Mouse (Mus musculus) embryonic facial prominence, embryonic 15.5 days (tissue): Measurements from ENCODE around the gene Gm26920. TPM values are rescaled to one million over a fixed set of nuclear protein-coding genes. Genes with fewer than 3 reads are reported as not detected.

ENCODE experiments used
- ATAC-seq: fragments of 200-750 bp; cut with Nextera tagmentation; 2 replicates; pipeline ENCODE4 v1.8.0; 2017; ENCODE audit warnings: low read depth, moderate TSS enrichment; ENCODE audit not compliant: insufficient number of reproducible peaks, low FRiP score, low TSS enrichment
- H3K27ac ChIP-seq: fragments of 300-500 bp; sonication (generic); replicated peaks from 2 replicates; pipeline ENCODE4 v1.5.1; 2015; ENCODE audit warnings: mild to moderate bottlenecking, inconsistent platforms
- H3K27me3 ChIP-seq: fragments of 300-500 bp; sonication (generic); 2 replicates; pipeline ENCODE4 v1.6.1; 2015; ENCODE audit warnings: inconsistent platforms
- H3K36me3 ChIP-seq: fragments of 300-500 bp; sonication (generic); 2 replicates; pipeline ENCODE4 v1.6.1; 2015; ENCODE audit warnings: mild to moderate bottlenecking, inconsistent platforms
- H3K4me1 ChIP-seq: fragments of 300-500 bp; sonication (generic); 2 replicates; pipeline ENCODE4 v1.6.1; 2015; ENCODE audit warnings: inconsistent platforms
- H3K4me2 ChIP-seq: fragments of 300-500 bp; sonication (generic); replicated peaks from 2 replicates; pipeline ENCODE4 v1.6.1; 2015; ENCODE audit warnings: mild to moderate bottlenecking, inconsistent platforms
- H3K4me3 ChIP-seq: fragments of 300-500 bp; sonication (generic); replicated peaks from 2 replicates; pipeline ENCODE4 v1.5.1; 2015; ENCODE audit warnings: mild to moderate bottlenecking, inconsistent platforms
- H3K9ac ChIP-seq: fragments of 300-500 bp; sonication (generic); 2 replicates; pipeline ENCODE4 v1.6.1; 2015; ENCODE audit warnings: inconsistent platforms
- H3K9me3 ChIP-seq: fragments of 300-500 bp; sonication (generic); replicated peaks from 2 replicates; pipeline ENCODE4 v1.6.1; 2016; ENCODE audit warnings: inconsistent platforms
- WGBS: fragments of 180-500 bp; shearing (Covaris S2); methylation state at CpG from one replicate; pipeline ENCODE4 v1.1.7; 2015; 5-methylcytosine and 5-hydroxymethylcytosine counted together
- microRNA-seq: library from miRNA; unstranded; fragments of <30 nt; microRNA quantifications from one replicate; pipeline ENCODE4, GENCODE M21; 2016; ENCODE audit warnings: borderline number of aligned reads
- polyA plus RNA-seq: library from polyadenylated mRNA; unstranded; fragments of >200 nt; fragmentation: Nextera tagmentation; extraction: Ambion mirVana; gene quantifications from 2 replicates; pipeline ENCODE4 v1.2.1, GENCODE M21; 2015

The Gm26920 gene
- polyA plus RNA-seq, 1 experiment from 2014 or later: 0.73 TPM

DNA sequence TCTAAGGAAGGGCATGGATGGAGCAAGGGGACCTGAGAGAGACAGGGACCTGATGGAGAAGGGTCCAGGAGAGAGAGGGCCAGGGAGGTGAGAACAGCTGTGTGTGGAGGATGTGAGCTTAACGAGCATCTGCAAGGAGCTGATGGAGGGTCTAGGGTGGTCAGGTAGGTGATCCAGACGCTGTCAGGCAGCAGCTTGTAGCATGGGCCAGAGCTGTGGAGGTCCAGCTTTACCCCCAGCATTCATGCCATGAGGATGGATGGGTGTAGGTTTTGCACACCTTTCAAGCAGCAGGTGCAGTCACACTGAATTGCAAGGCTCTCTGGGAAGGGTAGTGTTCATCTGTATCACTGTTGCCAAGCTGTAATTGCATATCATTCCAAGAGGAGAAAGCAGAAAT lies 70.7 kb downstream of the Gm26920 start:
- Histone ChIP-seq H3K27me3 (no peaks in the 10 kb centered on the region), H3K9ac (no peak overlapping the region), H3K4me2 (no peak overlapping the region), H3K36me3 (peaks cover 83% of the 10 kb centered on the region), H3K4me1 (no peaks in the 10 kb centered on the region), H3K9me3 (no peaks in the 10 kb centered on the region), H3K4me3 (no peak overlapping the region), H3K27ac (no peak overlapping the region)
- WGBS: 95% methylated on average over 2 of the region's 2 CpGs
- no peak for ATAC-seq

DNA sequence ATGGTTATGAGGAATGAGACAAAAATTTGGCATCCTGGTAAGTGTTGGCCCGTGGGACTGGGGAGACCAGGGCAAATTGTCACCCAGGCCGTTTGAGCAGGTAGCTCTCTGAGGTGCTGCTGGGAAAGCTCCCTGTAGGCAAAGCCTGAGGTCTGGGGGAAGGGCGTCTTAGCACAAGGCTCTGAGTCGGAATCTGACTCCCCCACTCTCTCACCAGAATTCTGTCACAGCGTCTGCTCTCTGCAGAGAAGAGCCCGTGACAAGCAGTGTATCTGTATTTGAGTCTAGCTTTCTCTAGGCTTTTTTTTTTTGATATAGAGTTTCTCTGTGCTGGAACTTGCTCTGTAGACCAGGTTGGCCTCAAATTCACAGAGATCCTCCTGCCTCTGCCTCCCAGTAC lies 73.0 kb downstream of the Gm26920 start:
- H3K4me2 ChIP-seq: no peak overlapping the region
- H3K4me1 ChIP-seq: no peaks in the 10 kb centered on the region
- H3K36me3 ChIP-seq: peaks cover 73% of the 10 kb centered on the region
- no peaks in the 10 kb centered on the region for H3K27me3 ChIP-seq
- WGBS: 93% methylated on average over 6 of the region's 6 CpGs
- H3K4me3 ChIP-seq: no peak overlapping the region
- no peak overlapping the region for H3K27ac ChIP-seq
- H3K9me3 ChIP-seq: no peaks in the 10 kb centered on the region
- ATAC-seq: no peak
- no peak overlapping the region for H3K9ac ChIP-seq

DNA sequence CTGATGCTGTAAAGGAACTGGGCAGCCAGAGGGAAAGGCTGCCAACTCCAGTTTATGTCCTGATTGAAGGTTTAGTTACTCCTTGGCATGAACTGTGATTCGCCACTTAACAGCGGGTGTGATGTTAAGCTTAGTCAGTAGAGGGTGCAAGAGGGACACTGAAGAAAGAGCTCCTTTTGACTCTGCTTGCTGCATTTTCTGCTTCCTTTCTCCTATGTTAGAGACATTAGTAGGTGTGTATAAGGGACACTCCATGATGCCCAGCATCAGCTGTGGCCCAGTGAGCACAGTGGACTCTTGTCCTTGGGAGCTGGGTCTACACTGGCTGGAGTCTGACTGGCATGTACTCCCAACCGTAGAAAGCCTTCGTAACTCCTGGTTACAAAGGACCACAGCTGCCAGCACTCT lies 77.2 kb downstream of the Gm26920 start:
- no peaks in the 10 kb centered on the region for H3K27me3 ChIP-seq
- H3K9me3 ChIP-seq: no peaks in the 10 kb centered on the region
- no peak overlapping the region for H3K27ac ChIP-seq
- H3K36me3 ChIP-seq: peaks cover 43% of the 10 kb centered on the region
- no peak overlapping the region for H3K4me3 ChIP-seq
- no peak overlapping the region for H3K4me2 ChIP-seq
- WGBS: 68% methylated on average over 4 of the region's 4 CpGs
- no peak for ATAC-seq
- peaks cover 37% of the 10 kb centered on the region for H3K4me1 ChIP-seq
- H3K9ac ChIP-seq: no peak overlapping the region

DNA sequence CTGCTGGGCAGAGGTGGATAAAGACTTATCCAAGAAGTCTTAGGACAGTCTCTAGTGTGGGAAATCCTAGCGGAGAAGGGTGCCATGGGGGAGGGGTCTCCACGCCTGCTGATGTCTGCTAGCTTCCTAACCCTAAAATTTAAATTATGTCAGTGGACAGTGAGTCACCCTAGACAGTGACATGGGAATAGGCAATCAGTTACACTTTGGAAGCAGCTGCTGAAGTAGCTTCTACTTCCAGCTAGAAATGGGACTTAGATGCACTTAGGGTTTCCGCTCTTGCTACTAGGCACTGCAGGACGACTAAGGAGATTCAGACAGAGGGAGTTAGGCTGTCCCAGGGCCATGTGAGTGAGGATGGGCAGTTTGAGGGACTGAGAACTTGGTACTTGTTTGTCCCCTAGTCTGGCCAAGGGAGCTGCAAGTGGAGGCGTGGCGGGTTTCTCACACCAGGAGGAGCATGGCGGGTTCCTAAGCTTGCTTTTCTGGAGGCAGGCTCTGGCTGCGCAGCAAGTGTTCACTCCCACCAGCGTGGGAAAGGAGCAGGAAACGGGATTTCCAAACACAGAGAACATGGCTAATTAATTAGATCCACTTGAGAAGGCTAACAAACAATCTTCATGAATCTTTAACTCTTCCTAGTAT lies 79.5 kb downstream of the Gm26920 start:
- H3K4me2 ChIP-seq: no peak overlapping the region
- H3K4me3 ChIP-seq: no peak overlapping the region
- WGBS: 54% methylated on average over 10 of the region's 10 CpGs
- H3K27ac ChIP-seq: peak overlapping the region; percentile 86
- no peak for ATAC-seq
- no peak overlapping the region for H3K9ac ChIP-seq
- peaks cover 22% of the 10 kb centered on the region for H3K36me3 ChIP-seq
- no peaks in the 10 kb centered on the region for H3K27me3 ChIP-seq
- H3K4me1 ChIP-seq: peaks cover 46% of the 10 kb centered on the region
- no peaks in the 10 kb centered on the region for H3K9me3 ChIP-seq

DNA sequence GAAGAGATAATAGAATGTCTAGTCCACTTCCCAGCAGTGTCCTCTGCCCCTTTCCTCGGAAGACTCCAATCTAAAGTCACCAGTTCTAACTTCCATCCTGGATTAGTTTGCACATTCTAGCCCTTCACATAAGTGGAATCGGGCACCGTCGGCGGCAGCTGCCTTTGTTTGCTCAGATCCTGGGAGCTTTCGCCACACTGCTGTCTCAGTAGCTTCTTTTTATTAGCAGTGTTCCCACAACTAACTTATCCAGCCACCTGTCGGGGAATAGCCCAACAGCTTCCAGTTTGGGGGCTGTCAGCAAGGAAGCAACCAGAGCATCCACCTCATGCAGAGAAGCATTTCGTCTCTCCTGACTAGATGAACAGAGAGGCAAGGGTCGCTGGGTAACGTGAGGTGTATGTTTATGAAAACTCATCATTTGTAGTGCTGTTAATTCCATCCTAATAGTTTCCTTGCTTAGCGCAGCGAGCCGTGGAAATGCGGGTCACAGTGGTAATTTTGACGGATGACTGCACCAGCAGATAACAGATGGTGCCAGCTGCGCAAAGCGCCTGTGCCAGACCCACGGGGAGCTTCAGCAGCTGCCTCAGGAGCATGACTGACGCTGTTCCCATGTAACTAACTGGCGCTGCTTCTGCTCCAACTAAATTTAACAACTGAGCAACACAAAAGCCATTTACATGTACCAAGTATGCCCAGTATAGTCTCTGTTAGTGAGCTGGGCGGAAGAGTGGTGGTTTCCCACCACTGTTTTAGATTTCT lies 80.7 kb downstream of the Gm26920 start:
- ATAC-seq: peak; percentile 25; the same call in 1 of the 2 replicates
- H3K27ac ChIP-seq: peak overlapping the region; percentile 86
- H3K4me1 ChIP-seq: peaks cover 46% of the 10 kb centered on the region
- H3K9me3 ChIP-seq: no peaks in the 10 kb centered on the region
- H3K9ac ChIP-seq: no peak overlapping the region
- H3K27me3 ChIP-seq: no peaks in the 10 kb centered on the region
- H3K36me3 ChIP-seq: peaks cover 20% of the 10 kb centered on the region
- 47% methylated on average over 21 of the region's 21 CpGs for WGBS
- H3K4me2 ChIP-seq: no peak overlapping the region
- no peak overlapping the region for H3K4me3 ChIP-seq

DNA sequence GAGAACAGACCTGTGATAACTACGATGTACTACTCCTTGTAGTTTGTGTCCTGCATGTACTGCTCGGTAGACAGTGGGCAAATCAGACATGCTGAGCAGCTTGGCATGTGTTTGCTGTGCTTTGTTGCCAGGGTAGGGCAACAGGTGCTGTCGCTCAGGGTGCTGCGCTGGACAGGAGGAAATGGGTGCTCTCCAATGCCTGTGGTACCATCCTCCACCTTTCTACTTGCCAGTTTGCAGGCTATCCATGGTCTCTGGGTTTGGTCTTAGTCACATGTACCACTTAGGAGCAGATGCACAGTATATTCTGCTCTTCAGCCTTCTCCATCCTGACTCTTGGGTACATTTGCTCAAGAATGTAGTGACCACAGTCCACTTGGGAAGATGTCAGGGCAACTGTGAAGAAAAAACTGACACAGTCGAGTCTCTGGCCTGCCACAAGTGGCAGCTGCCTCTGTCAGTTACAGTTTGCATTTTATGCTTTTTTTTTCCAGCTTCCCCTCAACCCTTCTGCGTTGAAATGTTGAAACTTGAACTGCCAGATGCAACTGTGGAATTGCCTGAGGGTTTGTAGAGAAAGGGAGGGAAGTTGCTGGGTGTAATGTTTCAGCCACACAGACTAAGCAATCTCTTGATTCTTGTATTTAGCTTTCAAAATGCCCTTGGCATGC lies 82.1 kb downstream of the Gm26920 start:
- 41% methylated on average over 6 of the region's 6 CpGs for WGBS
- Histone ChIP-seq H3K4me1 (peaks cover 46% of the 10 kb centered on the region), H3K9ac (no peak overlapping the region), H3K36me3 (peaks cover 9% of the 10 kb centered on the region), H3K4me3 (no peak overlapping the region), H3K9me3 (no peaks in the 10 kb centered on the region), H3K27me3 (no peaks in the 10 kb centered on the region), H3K4me2 (no peak overlapping the region), H3K27ac (peak overlapping the region; percentile 86)
- peak; percentile 49; the same call in 1 of the 2 replicates for ATAC-seq

DNA sequence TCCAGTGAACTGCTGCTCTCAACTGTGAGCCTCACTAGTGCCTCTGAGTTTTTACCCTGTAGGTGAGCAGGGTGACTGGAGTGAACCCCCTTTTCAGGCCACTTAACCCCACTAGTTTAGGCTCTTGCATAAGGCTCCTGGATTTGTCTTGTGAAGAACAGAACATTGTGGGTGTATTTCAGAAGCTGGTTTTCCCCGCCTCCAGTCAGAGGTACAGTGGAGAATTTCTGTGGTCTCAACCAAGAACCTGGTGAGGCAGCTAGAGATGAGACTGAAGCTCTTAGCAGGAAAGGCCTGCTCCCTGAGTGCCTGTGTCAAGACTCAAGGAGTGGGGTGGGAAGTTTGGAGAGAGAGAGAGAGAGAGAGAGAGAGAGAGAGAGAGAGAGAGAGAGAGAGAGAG lies 82.6 kb downstream of the Gm26920 start:
- Histone ChIP-seq H3K4me2 (no peak overlapping the region), H3K27me3 (no peaks in the 10 kb centered on the region), H3K9ac (no peak overlapping the region), H3K4me3 (no peak overlapping the region), H3K9me3 (no peaks in the 10 kb centered on the region), H3K27ac (peak overlapping the region; percentile 86), H3K36me3 (peaks cover 12% of the 10 kb centered on the region), H3K4me1 (peaks cover 46% of the 10 kb centered on the region)
- no peak for ATAC-seq
- WGBS: 48% methylated on average over 1 of the region's 1 CpGs

Small RNAs within 50 kb of the gene (microRNA-seq; reads per million reads assigned to microRNA genes)
- gene Gm23368: not detected

Other genes starting within 250 kb of the Gm26920 start
- 4.8 and 5.6 TPM in 2 replicates for gene Zfp940, start 236.7 kb downstream of the Gm26920 start, polyA plus RNA-seq
- gene Zfp420, start 230.4 kb downstream of the Gm26920 start, polyA plus RNA-seq: 6.4 and 6.5 TPM in 2 replicates
- 11.8 and 11.9 TPM in 2 replicates for gene Zfp27, start 183.8 kb downstream of the Gm26920 start, polyA plus RNA-seq
- gene Zfp383, start 182.2 kb downstream of the Gm26920 start, polyA plus RNA-seq: 5.0 and 5.3 TPM in 2 replicates
- 9.1 and 11.4 TPM in 2 replicates for gene Zfp74, start 136.3 kb downstream of the Gm26920 start, polyA plus RNA-seq
- gene Zfp568, start 106.5 kb downstream of the Gm26920 start, polyA plus RNA-seq: 18.4 and 22.6 TPM in 2 replicates
- gene Zfp14, start 39.0 kb downstream of the Gm26920 start, polyA plus RNA-seq: 5.3 and 6.7 TPM in 2 replicates
- 7.9 and 8.3 TPM in 2 replicates for gene Zfp82, start 17.5 kb downstream of the Gm26920 start, polyA plus RNA-seq
- 9.4 and 10.6 TPM in 2 replicates for gene Zfp566, start 117 bp upstream of the Gm26920 start, polyA plus RNA-seq
- gene Zfp260, start 4.4 kb upstream of the Gm26920 start, polyA plus RNA-seq: 120 and 122 TPM in 2 replicates
- gene Zfp382, start 31.5 kb upstream of the Gm26920 start, polyA plus RNA-seq: 14.6 and 15.4 TPM in 2 replicates
- gene Zfp146, start 79.3 kb upstream of the Gm26920 start, polyA plus RNA-seq: 13.6 and 17.7 TPM in 2 replicates
- gene Cox7a1, start 93.7 kb upstream of the Gm26920 start, polyA plus RNA-seq: 6.4 and 6.5 TPM in 2 replicates
- gene Capns1, start 108.4 kb upstream of the Gm26920 start, polyA plus RNA-seq: 111 and 113 TPM in 2 replicates
- gene Polr2i, start 141.5 kb upstream of the Gm26920 start, polyA plus RNA-seq: 155 and 160 TPM in 2 replicates
- 172 and 177 TPM in 2 replicates for gene Tbcb, start 141.9 kb upstream of the Gm26920 start, polyA plus RNA-seq
- 0.31 and 0.39 TPM in 2 replicates for gene Ovol3, start 145.3 kb upstream of the Gm26920 start, polyA plus RNA-seq
- 0.34 and 0.49 TPM in 2 replicates for gene Thap8, start 189.7 kb upstream of the Gm26920 start, polyA plus RNA-seq
- gene Wdr62, start 190.0 kb upstream of the Gm26920 start, polyA plus RNA-seq: 6.7 and 8.6 TPM in 2 replicates
- 36.3 and 47.3 TPM in 2 replicates for gene Clip3, start 201.3 kb upstream of the Gm26920 start, polyA plus RNA-seq
- gene Alkbh6, start 218.3 kb upstream of the Gm26920 start, polyA plus RNA-seq: 84.9 and 92.8 TPM in 2 replicates
- 30.5 and 36.9 TPM in 2 replicates for gene Syne4, start 224.4 kb upstream of the Gm26920 start, polyA plus RNA-seq
- 0.60 and 1.9 TPM in 2 replicates for gene E130208F15Rik, start 231.3 kb upstream of the Gm26920 start, polyA plus RNA-seq
- gene Sdhaf1, start 233.5 kb upstream of the Gm26920 start, polyA plus RNA-seq: 17.9 and 18.8 TPM in 2 replicates